Mouse (Mus musculus) MEL (cell line): ENCODE measurements around the gene Ciz1. TPM values are rescaled to one million over a fixed set of nuclear protein-coding genes. Genes with fewer than 3 reads are reported as not detected.

ENCODE experiments used
- DNase-seq: peaks from one replicate; pipeline ENCODE4 v3.0.0; 2011; ENCODE audit warnings: low read depth, low spot score
- H3K27ac ChIP-seq: 2 replicates; pipeline ENCODE4 v1.5.1; 2012; ENCODE audit warnings: low read depth, mild to moderate bottlenecking, control low read depth, low read length, moderate library complexity; ENCODE audit not compliant: control insufficient read depth
- H3K27me3 ChIP-seq, 2 experiments: fragments of 150-350 bp in 1 of 2; sonication (generic) in 1 of 2; 2 replicates each; pipeline ENCODE4 v1.6.1; 2012; ENCODE audit warnings: low read length in 2 of 2, mild to moderate bottlenecking in 2 of 2, improper control_type of control experiment in 1 of 2, moderate library complexity in 1 of 2; ENCODE audit not compliant: insufficient read depth in 2 of 2, control insufficient read depth in 1 of 2
- H3K36me3 ChIP-seq, 2 experiments: 2 replicates each; pipeline ENCODE4 v1.6.1; 2012 to 2014; ENCODE audit warnings: low read length in 2 of 2, improper control_type of control experiment in 1 of 2, inconsistent platforms in 1 of 2, mild to moderate bottlenecking in 1 of 2; ENCODE audit not compliant: insufficient read depth in 2 of 2, control insufficient read depth in 1 of 2
- H3K4me1 ChIP-seq, 2 experiments: fragments of 150-350 bp in 1 of 2; sonication (generic) in 1 of 2; 2 replicates each; pipeline ENCODE4 v1.6.1; 2012; ENCODE audit warnings: low read length in 2 of 2, improper control_type of control experiment in 1 of 2, mild to moderate bottlenecking in 1 of 2; ENCODE audit not compliant: insufficient read depth in 2 of 2, control insufficient read depth in 1 of 2
- H3K4me3 ChIP-seq, 2 experiments: fragments of 150-350 bp in 1 of 2; sonication (generic) in 1 of 2; 2 replicates each; pipeline ENCODE4 v1.5.1; 2012; ENCODE audit warnings: low read depth in 2 of 2, low read length in 2 of 2, mild to moderate bottlenecking in 2 of 2, moderate library complexity in 2 of 2, control low read depth in 1 of 2, improper control_type of control experiment in 1 of 2; ENCODE audit not compliant: control insufficient read depth in 1 of 2, insufficient read depth in 1 of 2
- H3K79me2 ChIP-seq: 2 replicates; pipeline ENCODE4 v1.6.1; 2012; ENCODE audit warnings: mild to moderate bottlenecking, low read length, moderate library complexity; ENCODE audit not compliant: control insufficient read depth, poor library complexity, insufficient read depth
- H3K9ac ChIP-seq: 2 replicates; pipeline ENCODE4 v1.6.1; 2012; ENCODE audit warnings: low read depth, mild to moderate bottlenecking, control low read depth, low read length, moderate library complexity; ENCODE audit not compliant: control insufficient read depth, poor library complexity, severe bottlenecking
- H3K9me3 ChIP-seq: fragments of 150-350 bp; sonication (generic); replicated peaks from 2 replicates; pipeline ENCODE4 v1.6.1; 2012; ENCODE audit warnings: mild to moderate bottlenecking, low read length, improper control_type of control experiment, moderate library complexity; ENCODE audit not compliant: insufficient read depth
- CHD1 ChIP-seq: IDR thresholded peaks from 2 replicates; pipeline ENCODE4 v1.6.1; 2012; ENCODE audit warnings: low read depth, mild to moderate bottlenecking, inconsistent platforms, low read length, improper control_type of control experiment
- CTCF ChIP-seq, 3 experiments: IDR thresholded peaks in 2 of 3; conservative IDR thresholded peaks in 1 of 3; 2 replicates each; pipeline ENCODE4 v1.5.1; 2011 to 2012; ENCODE audit warnings: low read length in 3 of 3, low read depth in 2 of 3, mild to moderate bottlenecking in 2 of 3, improper control_type of control experiment in 1 of 3, inconsistent platforms in 1 of 3, mixed read lengths in 1 of 3, moderate library complexity in 1 of 3; ENCODE audit not compliant: control insufficient read depth in 1 of 3, insufficient read depth in 1 of 3, poor library complexity in 1 of 3, severe bottlenecking in 1 of 3
- ETS1 ChIP-seq: IDR thresholded peaks from 2 replicates; pipeline ENCODE4 v1.6.1; 2012; ENCODE audit warnings: low read depth, mild to moderate bottlenecking, inconsistent platforms, low read length, improper control_type of control experiment, moderate library complexity
- GABPA ChIP-seq: IDR thresholded peaks from 2 replicates; pipeline ENCODE4 v1.6.1; 2012; ENCODE audit warnings: low read depth, mild to moderate bottlenecking, inconsistent platforms, low read length, improper control_type of control experiment, moderate library complexity
- HCFC1 ChIP-seq: IDR thresholded peaks from 2 replicates; pipeline ENCODE4 v1.6.1; 2012; ENCODE audit warnings: low read depth, mild to moderate bottlenecking, inconsistent platforms, low read length, improper control_type of control experiment, moderate library complexity
- KAT2A ChIP-seq: conservative IDR thresholded peaks from 2 replicates; pipeline ENCODE4 v1.6.1; 2012; ENCODE audit warnings: low read depth, low read length, improper control_type of control experiment, inconsistent platforms
- MYC ChIP-seq: IDR thresholded peaks from 2 replicates; pipeline ENCODE4 v1.6.1; 2011; ENCODE audit warnings: low read depth, mild to moderate bottlenecking, low read length, improper control_type of control experiment, moderate library complexity
- NRF1 ChIP-seq: IDR thresholded peaks from 2 replicates; pipeline ENCODE4 v1.6.1; 2014; ENCODE audit warnings: low read depth, mild to moderate bottlenecking, inconsistent platforms, low read length, improper control_type of control experiment, moderate library complexity; ENCODE audit not compliant: poor library complexity, insufficient read depth, severe bottlenecking
- POLR2A ChIP-seq, 2 experiments: IDR thresholded peaks; 2 replicates each; pipeline ENCODE4 v1.6.1; 2011 to 2012; ENCODE audit warnings: low read length in 2 of 2, mild to moderate bottlenecking in 2 of 2, control low read depth in 1 of 2, improper control_type of control experiment in 1 of 2, low read depth in 1 of 2, moderate library complexity in 1 of 2; ENCODE audit not compliant: control insufficient read depth in 1 of 2, insufficient read depth in 1 of 2, poor library complexity in 1 of 2
- POLR2AphosphoS2 ChIP-seq: IDR thresholded peaks from 2 replicates; pipeline ENCODE4 v1.6.1; 2011; ENCODE audit warnings: low read length, improper control_type of control experiment
- RAD21 ChIP-seq: IDR thresholded peaks from 2 replicates; pipeline ENCODE4 v1.6.1; 2011; ENCODE audit warnings: mild to moderate bottlenecking, low read depth, low read length, improper control_type of control experiment
- RCOR1 ChIP-seq: IDR thresholded peaks from 2 replicates; pipeline ENCODE4 v1.6.1; 2012; ENCODE audit warnings: low read depth, mild to moderate bottlenecking, inconsistent platforms, low read length, improper control_type of control experiment
- SMC3 ChIP-seq: IDR thresholded peaks from 2 replicates; pipeline ENCODE4 v1.6.1; 2011; ENCODE audit warnings: low read depth, low read length, improper control_type of control experiment
- TAL1 ChIP-seq: IDR thresholded peaks from 2 replicates; pipeline ENCODE4 v1.6.1; 2012; ENCODE audit warnings: mild to moderate bottlenecking, inconsistent platforms, low read length, moderate library complexity, mixed read lengths
- TCF12 ChIP-seq: IDR thresholded peaks from 2 replicates; pipeline ENCODE4 v1.6.1; 2014; ENCODE audit warnings: low read depth, mild to moderate bottlenecking, inconsistent platforms, low read length, improper control_type of control experiment, moderate library complexity
- ZKSCAN1 ChIP-seq: IDR thresholded peaks from 2 replicates; pipeline ENCODE4 v1.6.1; 2012; ENCODE audit warnings: low read depth, mild to moderate bottlenecking, inconsistent platforms, low read length, improper control_type of control experiment, moderate library complexity
- ZMIZ1 ChIP-seq: IDR thresholded peaks from 2 replicates; pipeline ENCODE4 v1.6.1; 2012; ENCODE audit warnings: low read depth, mild to moderate bottlenecking, inconsistent platforms, low read length, improper control_type of control experiment, moderate library complexity
- polyA plus RNA-seq, 2 experiments: library from polyadenylated mRNA; stranded (reverse) in 1 of 2; unstranded in 1 of 2; fragments of >175 nt in 1 of 2; fragments of >200 nt in 1 of 2; gene quantifications; 2 replicates each; pipeline versions ENCODE4 v1.2.1 to v1.2.4; 2012; ENCODE audit warnings: low replicate concordance in 2 of 2, low read depth in 1 of 2; ENCODE audit not compliant: insufficient read length in 2 of 2, insufficient read depth in 1 of 2, missing spikeins in 1 of 2
- total RNA-seq: library from RNA; depleted of rRNA; stranded (reverse); fragments of 300-350 nt; gene quantifications from 2 replicates; pipeline ENCODE4 v1.2.3, GENCODE M21; 2012

Gene Ciz1
- total and polyA plus RNA-seq, 3 experiments, result 20.7 to 99.8 TPM; not detected in 1

GRCm38 (mm10) chr2:32321591-32322298 lies 30.4 kb upstream of the Ciz1 start:
- Histone ChIP-seq H3K9me3 (no peaks in the 10 kb centered on the region), H3K27me3 (peaks cover 1 to 3% of the 10 kb centered on the region in 2 experiments; a peak in 3 of 4 replicates), H3K79me2 (no peaks in the 10 kb centered on the region)

GRCm38 (mm10) chr2:32322754-32323741 lies 29.1 kb upstream of the Ciz1 start:
- H3K4me3 ChIP-seq, result no peak overlapping the region
- no peaks in the 10 kb centered on the region for H3K4me1 ChIP-seq
- DNase-seq, result no peak
- H3K27ac ChIP-seq, result no peak overlapping the region
- no peaks in the 10 kb centered on the region for H3K9me3 ChIP-seq
- H3K36me3 ChIP-seq, result no peaks in the 10 kb centered on the region
- H3K9ac ChIP-seq, result no peak overlapping the region
- no peaks in the 10 kb centered on the region for H3K79me2 ChIP-seq
- H3K27me3 ChIP-seq, result peaks cover 1 to 3% of the 10 kb centered on the region in 2 experiments; a peak in 3 of 4 replicates
- TF ChIP-seq RAD21, result no peak
- TF ChIP-seq CHD1, result no peak
- TF ChIP-seq KAT2A, result no peak
- TF ChIP-seq CTCF (IDR thresholded peaks at IDR 0.05 in 2 of 3, conservative IDR thresholded peaks at IDR 0.05 in 1 of 3; ENCODE audit: control insufficient read depth in 1 of 3, insufficient read depth in 1 of 3, low read depth in 2 of 3, low read length in 3 of 3, poor library complexity in 1 of 3, severe bottlenecking in 1 of 3), result no peak
- no peak for TF ChIP-seq TAL1
- no peak for TF ChIP-seq SMC3
- no peak for TF ChIP-seq ZKSCAN1
- no peak for TF ChIP-seq HCFC1
- no peak for TF ChIP-seq NRF1
- no peak for TF ChIP-seq RCOR1
- no peak for TF ChIP-seq MYC
- TF ChIP-seq TCF12, result no peak

More at GRCm38 (mm10) chr2:32321591-32322298, 30.4 kb upstream of the Ciz1 start:
- Histone ChIP-seq H3K27ac (no peak overlapping the region), H3K4me1 (no peaks in the 10 kb centered on the region), H3K36me3 (no peaks in the 10 kb centered on the region), H3K9ac (no peak overlapping the region), H3K4me3 (no peak overlapping the region)
- TF ChIP-seq RAD21 (no peak), ETS1 (no peak), ZMIZ1 (no peak), SMC3 (no peak), ZKSCAN1 (no peak), GABPA (no peak), POLR2AphosphoS2 (no peak), POLR2A (IDR thresholded peaks at IDR 0.05; ENCODE audit: control insufficient read depth in 1 of 2, insufficient read depth in 1 of 2, low read depth in 1 of 2, low read length in 2 of 2, poor library complexity in 1 of 2) (no peak)
- DNase-seq, result no peak
